Mouse (Mus musculus) gastrocnemius, postnatal 14 days (tissue): ENCODE measurements around the gene Atp6v1g2. TPM values are rescaled to one million over a fixed set of nuclear protein-coding genes. Genes with fewer than 3 reads are reported as not detected.
A peak's percentile ranks its signal among the peaks of the same experiment; 100 is the strongest.

Source experiments
- DNase-seq: peaks from one replicate; pipeline ENCODE4 v3.0.0; 2021; ENCODE audit warnings: mixed read lengths
- intact Hi-C: fragments of 180-260 bp; cut with DNase I; formaldehyde crosslinking; loops from one replicate; pipeline ENCODE4 v1.15.1; 2025; ENCODE audit warnings: low total_unique reads
- total RNA-seq, 2 experiments: library from RNA; stranded (reverse); gene quantifications; 2 replicates each; pipeline ENCODE4 v1.2.3; 2021

Gene Atp6v1g2
- total RNA-seq, 2 experiments from 2014 or later, result 2.3 to 2.7 TPM

DNA sequence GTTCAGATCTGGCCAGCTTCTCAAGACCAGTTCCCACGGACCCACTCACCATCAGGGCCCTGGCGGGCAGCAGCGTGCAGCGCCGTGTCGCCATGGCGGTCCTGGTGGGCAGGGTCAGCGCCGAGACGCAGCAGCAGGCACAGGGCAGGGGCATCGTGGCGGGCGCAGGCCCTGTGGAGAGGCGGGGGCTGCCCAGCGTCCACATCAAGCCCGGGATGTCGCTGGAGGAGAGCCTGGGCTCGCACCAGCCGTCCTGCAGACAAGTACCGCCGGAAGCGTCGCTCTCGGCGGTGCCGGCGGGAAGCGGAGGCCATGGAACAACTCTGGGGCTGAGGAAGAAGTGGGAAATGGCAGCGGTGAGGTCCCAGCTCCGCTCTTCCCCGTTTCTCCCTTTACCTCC, 1.4 kb downstream of the Atp6v1g2 start:
- DNase-seq, result no peak
- intact Hi-C loops, result no loop called here

DNA sequence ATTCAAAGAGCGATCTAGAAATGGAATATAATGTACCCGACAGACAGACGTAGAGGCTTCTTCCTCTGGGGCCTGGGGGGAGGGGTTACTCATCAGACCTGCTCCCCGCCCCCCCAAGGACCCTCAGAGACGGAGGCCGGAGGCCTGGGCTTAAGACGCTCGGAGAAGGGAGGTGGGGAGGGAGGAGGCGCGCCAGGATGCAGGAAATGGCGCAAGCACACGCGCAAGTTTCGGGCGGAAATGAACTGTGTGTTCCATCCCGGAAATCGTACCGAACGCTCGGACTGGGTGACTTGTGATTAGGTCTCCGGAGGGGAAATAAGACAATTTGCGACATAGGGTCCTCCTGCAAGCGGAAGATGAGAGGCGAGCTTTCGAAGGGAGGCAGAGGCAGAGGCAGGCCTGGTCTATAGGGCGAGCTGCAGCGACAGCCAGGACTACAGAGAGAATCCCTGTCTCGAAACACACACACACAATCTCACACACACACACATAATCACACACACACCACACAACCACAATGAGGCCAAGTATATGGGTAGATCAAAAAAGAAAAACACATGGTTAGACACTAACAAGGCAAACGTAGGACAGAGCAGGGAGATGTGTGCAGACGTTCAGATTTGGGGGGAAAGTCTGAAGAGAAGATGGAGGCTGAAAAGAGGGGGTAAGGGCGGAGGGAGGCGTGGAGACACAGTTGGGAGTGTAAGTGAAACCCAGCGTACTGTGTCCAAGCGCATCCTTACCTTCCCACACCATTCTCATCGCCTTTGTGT, 2.3 kb downstream of the Atp6v1g2 start, which contains the start of gene Nfkbil1:
Gene Nfkbil1 (minus strand): TSS at position 179 of the 776 bp plus-strand sequence.
- intact Hi-C loops, result no loop called here

DNA sequence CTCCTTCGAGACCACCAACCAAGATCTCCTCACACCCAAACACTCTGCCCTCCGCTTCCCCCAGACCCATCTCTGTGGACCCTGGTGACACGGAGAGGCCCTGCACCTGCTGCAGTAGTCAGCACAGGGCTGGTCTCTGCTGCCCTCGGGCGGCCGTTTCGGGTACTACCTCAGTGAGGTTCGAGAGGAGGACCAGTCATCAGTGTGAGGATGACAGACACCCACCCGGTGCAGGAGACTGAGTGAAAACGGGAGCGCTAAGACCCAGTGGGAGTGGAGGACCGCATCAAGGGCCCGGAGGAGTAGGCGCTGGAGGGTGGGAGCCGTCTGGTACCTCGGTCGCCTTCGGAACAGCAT, 2.9 kb downstream of the Atp6v1g2 start:
- peak; percentile 95 for DNase-seq
- intact Hi-C loops, result no loop called here

More for the DNA sequence above, 2.3 kb downstream of the Atp6v1g2 start, which contains the start of gene Nfkbil1:
- peak; percentile 90 for DNase-seq

DNA sequence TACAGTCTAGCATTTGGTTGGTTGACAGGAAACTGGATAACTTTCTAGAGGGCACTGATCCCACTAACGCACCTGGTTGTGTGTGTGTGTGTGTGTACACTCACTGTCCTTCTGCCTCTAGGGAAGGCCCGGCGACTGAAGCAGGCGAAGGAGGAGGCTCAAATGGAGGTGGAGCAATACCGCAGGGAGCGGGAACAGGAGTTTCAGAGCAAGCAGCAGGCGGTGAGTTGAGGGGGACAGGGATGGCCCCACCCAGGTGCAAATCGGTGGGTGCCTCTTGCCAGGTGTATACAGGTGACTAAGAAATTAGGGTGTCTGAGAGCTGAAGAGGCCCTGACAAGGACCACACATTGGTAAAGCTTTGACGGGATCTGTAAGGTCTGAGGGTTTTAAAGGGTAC, 3.5 kb downstream of the Atp6v1g2 start:
- no peak for DNase-seq
- intact Hi-C loops, result no loop called here

DNA sequence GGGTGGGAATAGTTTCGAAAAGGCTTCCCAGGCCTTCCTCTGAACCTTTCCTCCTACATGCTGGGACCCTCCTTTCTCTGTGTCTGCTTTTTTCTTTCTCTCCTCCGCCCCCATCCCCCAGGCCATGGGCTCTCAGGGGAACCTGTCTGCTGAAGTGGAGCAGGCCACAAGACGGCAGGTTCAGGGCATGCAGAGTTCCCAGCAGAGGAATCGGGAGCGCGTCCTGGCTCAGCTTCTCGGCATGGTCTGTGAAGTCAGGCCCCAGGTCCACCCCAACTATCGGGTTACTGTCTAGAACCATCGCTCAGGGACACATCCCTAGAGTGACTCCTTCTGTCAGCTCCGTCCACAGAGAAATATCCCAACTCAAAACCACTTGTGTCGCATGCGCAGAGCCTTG, 4.0 kb downstream of the Atp6v1g2 start:
- DNase-seq, result no peak
- intact Hi-C loops, result no loop called here

DNA sequence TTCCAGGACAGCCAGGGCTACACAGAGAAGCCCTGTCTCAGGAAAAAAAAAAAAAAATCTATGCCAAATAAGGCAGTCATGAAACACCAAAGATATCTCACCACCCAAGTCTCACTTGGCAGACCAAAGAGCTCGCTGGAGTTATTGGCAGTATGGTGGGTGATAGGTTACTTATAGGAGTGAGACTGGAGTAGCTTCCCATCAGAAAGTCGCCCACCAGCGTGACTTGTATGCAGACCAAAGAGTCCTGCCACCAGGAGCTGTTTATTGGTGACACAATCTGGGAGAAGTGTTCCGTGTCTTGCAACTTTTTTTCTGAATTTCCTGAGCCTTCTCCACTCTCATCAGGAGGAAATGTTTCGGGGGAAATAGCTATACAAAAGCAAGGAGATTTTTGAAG, 6.2 kb downstream of the Atp6v1g2 start:
- intact Hi-C loops, result no loop called here
- no peak for DNase-seq

DNA sequence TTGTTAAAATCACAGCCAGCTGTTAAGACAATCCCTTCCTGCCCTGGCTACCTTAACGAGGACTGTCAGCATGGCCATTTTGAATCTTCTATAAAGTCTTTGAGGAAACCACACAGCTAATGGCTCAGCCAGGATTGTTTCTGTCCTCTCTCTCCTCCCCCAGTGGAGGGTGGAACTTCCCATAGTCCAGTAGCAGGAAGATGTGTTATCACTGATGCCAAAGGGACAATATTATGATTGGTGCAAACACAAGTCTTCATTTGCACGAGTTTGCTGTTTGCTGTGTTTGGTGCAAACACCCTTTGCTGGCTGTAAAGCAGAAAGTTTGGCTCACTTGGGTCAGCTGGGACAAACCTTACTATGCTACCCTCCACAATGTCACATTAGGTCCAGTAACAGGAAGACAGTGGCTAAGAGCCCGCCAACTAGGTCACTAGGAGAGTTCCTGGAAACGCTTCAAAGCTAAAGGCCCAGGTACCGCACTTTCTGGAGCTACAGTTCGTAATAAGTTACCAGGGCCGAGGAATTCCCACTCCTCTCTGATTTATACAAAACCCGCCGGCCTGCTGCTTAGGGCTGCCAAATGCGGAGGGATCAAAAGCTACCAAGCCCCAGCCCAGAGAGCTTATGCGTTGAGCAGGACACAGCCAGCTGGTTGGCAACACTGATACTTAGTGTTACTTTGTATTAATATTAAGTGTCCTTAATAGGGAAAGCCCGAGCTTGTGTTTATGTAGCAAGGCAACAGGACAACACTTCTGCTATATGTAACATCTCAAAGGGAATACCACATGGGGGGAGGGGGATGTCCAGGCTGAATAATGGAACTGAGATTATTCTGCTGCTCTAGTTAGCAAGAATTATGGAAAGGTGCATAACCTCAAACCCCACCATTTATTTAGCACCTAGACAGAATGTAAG, 7.2 kb downstream of the Atp6v1g2 start:
- DNase-seq, result no peak
- intact Hi-C loops, result no loop called here

DNA sequence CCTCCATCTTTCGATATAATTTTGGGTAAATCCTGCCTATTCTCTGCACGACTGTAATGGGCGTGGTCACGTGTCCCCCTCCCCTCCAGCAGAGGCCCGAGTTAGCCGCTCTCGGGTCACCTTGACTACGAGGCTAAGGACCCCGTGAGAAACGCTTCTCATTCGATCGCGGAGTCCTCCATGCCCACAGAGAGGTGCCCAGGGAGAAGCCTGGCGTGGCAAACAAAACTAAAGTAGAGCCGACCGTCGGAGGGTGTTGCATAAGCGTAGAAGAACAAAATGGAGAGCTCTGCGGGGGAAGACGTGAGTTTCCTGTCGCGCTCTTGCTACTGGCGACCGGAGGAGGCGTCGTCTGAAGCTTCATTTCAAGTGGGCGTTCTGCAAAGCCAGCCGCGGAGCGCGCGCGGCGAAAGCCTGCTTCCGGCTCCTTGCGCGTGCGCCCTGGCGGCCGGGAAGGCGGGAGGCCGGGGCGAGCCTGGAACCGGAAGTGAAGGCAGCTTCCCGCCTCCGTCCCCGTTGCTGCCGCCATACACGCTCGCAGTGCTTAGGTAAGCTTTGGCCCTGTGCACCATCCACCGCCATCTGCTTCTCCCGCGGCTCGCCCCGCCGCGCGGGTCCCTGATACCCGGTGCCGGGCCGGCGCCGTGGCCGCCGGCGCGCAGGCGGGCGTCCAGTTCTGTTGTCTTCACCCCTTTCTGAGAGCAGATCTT, 8.0 kb downstream of the Atp6v1g2 start, which contains the start of gene Ddx39b:
Gene Ddx39b (plus strand): TSS at position 442 of the 710 bp plus-strand sequence.
- intact Hi-C loops, result no loop called here

DNA sequence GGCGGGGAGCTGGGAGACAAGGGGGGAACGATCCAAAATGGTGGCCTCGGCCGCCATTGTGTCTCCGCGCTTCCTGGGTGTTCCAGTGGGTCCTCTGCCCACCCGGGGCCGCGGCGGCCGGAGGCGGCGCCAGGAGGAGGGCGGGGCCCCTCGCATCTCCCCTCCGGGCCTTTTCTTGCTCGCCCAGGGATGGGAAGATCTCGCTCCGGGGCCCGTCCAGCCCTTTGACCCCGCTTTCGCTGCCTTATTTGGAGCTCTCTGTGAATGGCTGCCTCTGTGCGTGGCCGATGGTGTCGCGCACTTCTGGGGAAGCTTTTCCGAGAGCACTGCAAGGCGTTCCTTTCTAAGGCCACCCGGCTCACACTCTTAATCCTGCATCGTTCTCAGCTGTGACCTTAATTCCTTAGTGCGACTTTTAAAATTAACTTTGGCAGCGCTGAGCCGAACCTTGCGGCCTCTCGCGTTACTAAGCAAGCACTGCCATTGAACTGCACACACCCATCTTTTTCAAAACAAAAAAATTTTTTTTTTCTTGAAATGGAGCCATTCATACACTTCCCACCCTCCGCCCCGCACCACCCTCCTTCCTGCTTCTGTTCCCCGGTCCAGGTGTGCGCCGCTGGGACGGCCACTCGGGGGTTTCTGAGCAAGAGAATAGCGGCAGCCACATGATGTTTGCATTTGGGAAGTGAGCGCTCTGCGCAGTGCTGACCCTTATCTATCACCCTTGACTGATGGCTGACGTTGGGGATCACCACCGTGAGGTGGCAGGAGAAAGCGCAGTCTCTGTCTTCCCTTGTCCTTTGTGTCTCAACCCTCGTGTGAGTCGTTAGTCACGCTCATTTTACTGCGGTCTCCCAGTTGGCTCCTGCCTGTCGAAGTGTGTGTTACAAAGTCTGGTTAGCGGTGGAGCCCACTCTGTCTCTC, 8.8 kb downstream of the Atp6v1g2 start:
- intact Hi-C loops, result no loop called here
- peak; percentile 61 for DNase-seq

More for the DNA sequence above, 8.0 kb downstream of the Atp6v1g2 start, which contains the start of gene Ddx39b:
- peak; percentile 96 for DNase-seq

DNA sequence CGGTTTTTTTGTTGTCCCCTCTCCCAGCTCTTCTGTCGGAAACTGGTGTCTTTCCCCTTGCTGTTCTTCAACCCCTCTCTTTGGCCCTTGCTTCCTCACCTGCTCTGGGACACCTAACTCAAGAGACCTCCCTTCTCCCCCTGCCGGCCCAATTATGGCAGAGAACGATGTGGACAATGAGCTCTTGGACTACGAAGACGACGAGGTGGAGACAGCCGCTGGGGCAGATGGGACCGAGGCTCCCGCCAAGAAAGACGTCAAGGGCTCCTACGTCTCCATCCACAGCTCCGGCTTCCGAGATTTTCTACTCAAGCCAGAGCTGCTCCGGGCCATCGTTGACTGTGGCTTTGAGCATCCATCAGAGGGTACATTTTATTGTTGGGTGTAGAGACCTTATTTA, 9.6 kb downstream of the Atp6v1g2 start:
- peak; percentile 64 for DNase-seq
- intact Hi-C loops, result no loop called here

DNA sequence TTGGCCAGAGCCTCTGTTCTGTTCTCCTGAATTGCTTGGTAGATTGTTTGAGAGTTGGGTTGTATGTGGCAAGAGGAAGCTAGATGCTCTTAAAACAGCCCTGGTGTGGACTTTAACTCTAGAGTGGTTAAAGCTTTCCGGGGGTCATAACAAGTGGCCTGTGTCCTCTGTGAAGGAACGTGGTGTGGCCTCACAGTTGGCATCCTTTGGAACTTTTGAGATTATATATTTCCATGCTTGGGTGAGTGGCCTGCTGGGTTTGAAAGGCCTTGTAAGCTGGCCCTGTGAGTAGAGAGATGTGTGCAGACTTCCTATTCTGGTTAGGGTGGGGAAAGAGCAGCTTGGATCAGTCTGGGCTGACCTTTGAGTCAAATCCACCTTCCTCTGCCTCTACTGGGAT, 11.5 kb downstream of the Atp6v1g2 start:
- intact Hi-C loops, result no loop called here
- DNase-seq, result no peak

DNA sequence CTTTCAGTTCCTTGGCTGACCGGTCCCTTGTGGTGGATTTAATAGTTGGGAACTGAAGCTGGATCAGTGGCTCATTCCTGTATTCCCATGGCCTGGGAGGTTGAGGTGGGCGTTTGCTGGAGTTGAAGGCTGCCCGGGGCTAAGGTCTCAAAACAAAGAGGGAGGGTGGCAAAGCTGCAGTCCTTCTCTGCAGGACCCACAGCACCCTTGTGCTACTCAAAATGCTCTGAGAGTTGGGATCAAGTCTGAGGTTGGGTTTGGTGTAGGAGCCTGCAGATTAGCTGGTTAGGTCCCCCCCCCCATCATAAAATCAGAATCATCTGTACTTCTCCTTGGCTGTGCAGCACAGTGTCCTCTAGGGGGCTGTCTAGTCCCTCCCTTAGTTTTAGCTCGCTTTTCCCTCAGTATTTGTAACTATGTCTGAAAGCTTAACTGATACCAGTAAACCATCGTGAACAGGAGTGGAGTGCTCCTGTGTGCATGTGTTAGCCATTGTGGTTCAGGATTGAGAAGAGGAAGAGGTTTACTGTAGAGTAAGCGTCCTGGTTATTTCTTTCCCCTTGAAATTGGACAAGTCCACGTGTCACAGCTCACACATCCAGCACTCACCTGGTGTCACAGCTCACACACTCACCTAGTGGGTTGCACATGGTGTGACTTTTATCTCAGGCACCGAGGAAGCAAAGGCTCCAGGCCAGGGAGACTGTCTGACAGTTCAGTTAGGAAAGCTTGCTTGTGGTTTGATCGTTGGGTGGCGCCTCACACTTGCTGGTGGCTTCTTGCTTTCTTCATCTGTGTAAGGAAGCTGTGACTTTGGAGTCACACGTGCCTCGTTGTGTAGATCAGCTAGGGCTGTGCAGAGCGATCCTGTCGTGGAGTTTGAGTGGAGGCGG, 12.5 kb downstream of the Atp6v1g2 start:
- DNase-seq, result no peak
- intact Hi-C loops, result no loop called here

DNA sequence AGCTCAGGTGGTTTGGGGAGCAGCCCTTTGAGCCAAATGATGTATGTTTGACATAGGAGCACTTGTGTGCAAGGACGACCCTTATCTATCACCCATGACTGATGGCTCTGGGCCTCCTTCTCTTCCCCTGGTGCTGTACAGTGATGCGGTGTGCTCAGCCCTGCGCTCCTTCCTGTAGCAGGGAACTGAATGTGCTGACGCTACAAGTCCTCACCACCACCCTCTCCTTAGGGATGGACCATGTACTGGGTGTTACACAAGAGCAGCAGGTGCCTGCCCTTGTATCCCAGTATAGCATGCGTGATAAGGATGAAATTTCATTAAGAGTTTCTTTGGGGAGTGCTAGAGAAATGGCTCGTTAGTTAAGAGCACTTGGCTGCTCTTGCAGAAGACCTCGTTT, 13.7 kb downstream of the Atp6v1g2 start:
- intact Hi-C loops, result no loop called here
- no peak for DNase-seq

DNA sequence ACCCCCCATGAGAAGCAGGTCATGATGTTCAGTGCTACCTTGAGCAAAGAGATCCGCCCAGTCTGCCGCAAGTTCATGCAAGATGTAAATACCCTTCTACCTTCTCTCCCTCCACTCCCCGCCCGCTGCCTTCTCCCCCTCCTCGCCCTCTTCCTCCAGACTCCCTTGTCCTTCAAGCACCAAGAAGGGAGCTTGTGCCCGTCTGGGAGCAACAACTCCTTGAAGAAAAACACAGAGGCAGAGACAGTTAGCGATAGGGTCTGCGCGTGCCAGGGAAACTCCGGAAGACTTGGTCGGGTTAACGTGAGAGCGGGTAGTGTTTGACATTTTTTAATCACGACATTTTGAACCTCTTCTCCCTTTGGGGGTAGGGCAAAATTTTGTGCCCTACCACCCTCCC, 15.5 kb downstream of the Atp6v1g2 start:
- DNase-seq, result no peak
- intact Hi-C loops, result no loop called here

DNA sequence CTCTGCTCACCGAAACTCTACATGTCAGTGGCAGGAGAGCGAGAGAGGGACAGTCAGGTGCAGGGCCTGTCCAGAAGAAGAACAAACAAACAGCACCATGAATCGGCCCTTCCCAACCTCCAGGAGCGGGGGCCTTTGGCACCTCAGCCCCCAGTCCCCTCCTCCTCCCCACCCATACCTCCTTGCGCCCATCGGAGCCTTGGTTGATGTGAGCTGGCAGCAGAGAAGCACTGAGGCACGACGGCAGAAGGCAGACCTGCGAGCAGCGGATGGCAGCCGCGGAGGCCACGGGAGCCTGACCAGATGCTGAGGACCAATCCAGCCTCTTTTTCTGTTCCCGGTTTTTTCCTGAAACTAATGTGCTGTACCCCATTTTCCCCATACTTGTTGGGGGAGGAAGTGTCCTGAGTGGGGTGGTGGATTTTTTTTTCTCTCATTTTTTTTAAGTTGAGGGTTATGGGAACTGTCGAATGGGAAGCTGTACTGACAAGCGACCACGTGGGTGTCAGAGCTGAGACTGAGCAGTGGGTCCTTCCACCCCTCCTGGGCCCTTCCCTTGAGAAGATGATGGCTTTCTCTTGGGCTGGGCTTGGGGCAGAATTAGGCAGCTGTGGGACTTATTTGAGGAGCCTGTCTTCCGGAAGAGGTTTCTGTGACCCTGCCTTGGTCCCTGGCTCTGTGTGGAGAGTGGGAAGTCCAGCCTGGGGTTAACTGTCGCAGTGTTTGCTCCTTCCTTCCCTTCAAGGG, 16.2 kb downstream of the Atp6v1g2 start:
- intact Hi-C loops, result no loop called here

DNA sequence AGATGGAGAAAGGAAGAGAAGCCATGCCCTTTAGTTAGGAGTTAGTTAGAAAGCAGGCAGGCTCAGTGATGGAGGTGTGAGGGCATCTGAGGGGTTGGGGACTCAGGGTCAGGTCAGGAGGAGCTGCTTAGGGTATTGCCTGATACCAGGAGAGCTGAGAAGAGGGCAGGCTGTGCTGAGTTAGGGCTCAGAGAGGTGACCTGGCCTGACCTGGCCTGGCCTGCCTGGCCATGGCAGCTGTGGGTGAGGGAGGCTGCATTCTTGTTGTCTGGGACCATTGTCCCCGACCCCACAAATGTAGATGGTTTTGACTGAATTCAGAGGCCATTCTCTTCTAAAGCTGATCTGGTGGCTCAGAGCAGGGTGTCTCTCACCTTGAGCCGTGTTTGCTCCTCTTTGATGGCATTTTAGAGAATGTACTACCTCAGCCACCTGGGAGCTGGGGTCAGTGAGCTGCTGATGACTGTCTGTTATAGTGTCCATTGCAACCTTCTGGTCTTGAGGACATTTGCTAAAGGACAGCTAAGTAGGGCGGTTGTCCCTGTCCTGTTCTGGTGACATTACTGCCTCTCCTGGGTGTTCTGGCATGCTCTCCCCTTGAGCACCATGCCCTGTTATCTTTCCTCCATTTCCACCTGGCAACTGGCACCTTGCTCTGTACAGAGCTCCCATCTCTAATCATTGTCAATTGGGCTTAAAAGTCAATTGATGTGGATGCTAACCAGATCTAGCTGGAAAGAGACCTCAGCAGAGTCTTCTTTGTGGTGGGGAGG, 17.1 kb downstream of the Atp6v1g2 start:
- DNase-seq, result no peak
- intact Hi-C loops, result no loop called here

More for the DNA sequence above, 16.2 kb downstream of the Atp6v1g2 start:
- DNase-seq, result no peak
